Mouse (Mus musculus) small intestine, adult 2 months (tissue): ENCODE results near the gene Nab2.

Experiments used
- CTCF ChIP-seq: fragments of 200-500 bp; IDR thresholded peaks from 2 replicates; pipeline ENCODE4 v1.5.1; 2012; ENCODE audit warnings: low read depth, mild to moderate bottlenecking, control low read depth, inconsistent platforms, low read length, moderate library complexity, mixed read lengths; ENCODE audit not compliant: insufficient replicate concordance, insufficient read length; ENCODE audit errors: extremely low read depth
- POLR2A ChIP-seq: fragments of 200-500 bp; IDR thresholded peaks from 2 replicates; pipeline ENCODE4 v1.6.1; 2012; ENCODE audit warnings: low read depth, mild to moderate bottlenecking, control low read depth, inconsistent platforms, low read length, moderate library complexity

DNA sequence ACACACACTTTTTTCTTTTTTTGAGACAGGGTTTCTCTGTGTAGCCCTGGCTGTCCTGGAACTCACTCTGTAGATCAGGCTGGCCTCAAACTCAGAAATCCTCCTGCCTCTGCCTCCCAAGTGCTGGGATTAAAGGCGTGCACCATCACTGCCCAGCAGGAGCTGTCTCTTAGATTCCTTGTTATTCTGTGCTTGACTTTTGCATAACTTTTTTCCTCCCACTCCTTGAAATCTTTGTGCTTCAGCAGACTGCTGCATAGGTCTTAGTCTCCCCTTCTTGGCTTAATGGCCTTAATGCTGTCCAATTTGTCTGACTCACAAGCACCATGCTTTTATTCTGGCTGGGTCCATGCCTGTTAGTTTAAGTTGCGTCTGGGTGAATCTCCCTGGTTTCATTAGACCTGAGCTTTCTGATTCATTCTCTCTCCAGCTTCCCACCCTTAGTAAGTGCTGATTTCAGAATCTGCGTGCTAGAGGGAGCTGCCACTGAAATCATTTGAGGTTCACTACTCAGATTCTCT lies 40.5 kb upstream of the Nab2 start:
- TF ChIP-seq CTCF (no peak), POLR2A (no peak)
